Mouse (Mus musculus) heart, embryonic 11.5 days (tissue): ENCODE results near the gene Eif4a3. TPM values are rescaled to one million over a fixed set of nuclear protein-coding genes. Genes with fewer than 3 reads are reported as not detected.

Source experiments
- ATAC-seq: fragments of 200-750 bp; cut with Nextera tagmentation; replicated peaks from 2 replicates; pipeline ENCODE4 v1.8.0; 2017; ENCODE audit warnings: moderate library complexity; ENCODE audit not compliant: insufficient number of reproducible peaks, low FRiP score, low TSS enrichment
- H3K27ac ChIP-seq: fragments of 300-500 bp; sonication (generic); 2 replicates; pipeline ENCODE4 v1.5.1; 2014; ENCODE audit warnings: mild to moderate bottlenecking, low read depth, low read length
- H3K27me3 ChIP-seq: fragments of 300-500 bp; sonication (generic); 2 replicates; pipeline ENCODE4 v1.6.1; 2014; ENCODE audit warnings: mild to moderate bottlenecking, low read length, mixed read lengths; ENCODE audit not compliant: control insufficient read depth, insufficient read depth
- H3K36me3 ChIP-seq: fragments of 300-500 bp; sonication (generic); 2 replicates; pipeline ENCODE4 v1.6.1; 2014; ENCODE audit warnings: mild to moderate bottlenecking, low read length, moderate library complexity, mixed read lengths; ENCODE audit not compliant: control insufficient read depth, insufficient read depth
- H3K4me1 ChIP-seq: fragments of 300-500 bp; sonication (generic); 2 replicates; pipeline ENCODE4 v1.6.1; 2014; ENCODE audit warnings: low read length; ENCODE audit not compliant: control insufficient read depth, insufficient read depth
- H3K4me2 ChIP-seq: fragments of 300-500 bp; sonication (generic); 2 replicates; pipeline ENCODE4 v1.6.1; 2014; ENCODE audit warnings: mild to moderate bottlenecking, moderate library complexity
- H3K4me3 ChIP-seq: fragments of 300-500 bp; sonication (generic); 2 replicates; pipeline ENCODE4 v1.5.1; 2014; ENCODE audit warnings: low read depth, low read length
- H3K9ac ChIP-seq: fragments of 300-500 bp; sonication (generic); 2 replicates; pipeline ENCODE4 v1.6.1; 2014; ENCODE audit warnings: mild to moderate bottlenecking, low read depth, low read length, moderate library complexity
- H3K9me3 ChIP-seq: fragments of 300-500 bp; sonication (generic); replicated peaks from 2 replicates; pipeline ENCODE4 v1.6.1; 2016; ENCODE audit warnings: low read length; ENCODE audit not compliant: control insufficient read depth
- WGBS: fragments of 180-500 bp; shearing (Covaris S2); extraction: QIAGEN DNeasy Blood & Tissue Kit; methylation state at CpG from one replicate; pipeline ENCODE4 v1.1.7; 2014; ENCODE audit not compliant: insufficient replicate concordance; 5-methylcytosine and 5-hydroxymethylcytosine counted together
- polyA plus RNA-seq: library from polyadenylated mRNA; unstranded; fragments of >200 nt; fragmentation: Nextera tagmentation; extraction: Ambion mirVana; gene quantifications from 2 replicates; pipeline ENCODE4 v1.2.1, GENCODE M21; 2014

The Eif4a3 gene
- 313 and 316 TPM in 2 replicates for polyA plus RNA-seq

GRCm38 (mm10) chr11:119299391-119300245 lies at the start of gene Eif4a3:
Gene Eif4a3, minus strand, starts transcription at chr11:119300089.
- ATAC-seq: peak; percentile 94
- WGBS: 1% methylated on average over 73 of the region's 89 CpGs
- Histone ChIP-seq H3K27me3 (peaks cover 8% of the 10 kb centered on the region; the same call in 1 of the 2 replicates), H3K27ac (peak within 1 kb of the TSS; percentile 80), H3K9ac (peak within 1 kb of the TSS; percentile 97), H3K9me3 (no peaks in the 10 kb centered on the region), H3K4me2 (peak within 1 kb of the TSS; percentile 84), H3K4me3 (peak within 1 kb of the TSS; percentile 97), H3K36me3 (peaks cover 21% of the 10 kb centered on the region), H3K4me1 (peaks cover 9% of the 10 kb centered on the region)

DNA sequence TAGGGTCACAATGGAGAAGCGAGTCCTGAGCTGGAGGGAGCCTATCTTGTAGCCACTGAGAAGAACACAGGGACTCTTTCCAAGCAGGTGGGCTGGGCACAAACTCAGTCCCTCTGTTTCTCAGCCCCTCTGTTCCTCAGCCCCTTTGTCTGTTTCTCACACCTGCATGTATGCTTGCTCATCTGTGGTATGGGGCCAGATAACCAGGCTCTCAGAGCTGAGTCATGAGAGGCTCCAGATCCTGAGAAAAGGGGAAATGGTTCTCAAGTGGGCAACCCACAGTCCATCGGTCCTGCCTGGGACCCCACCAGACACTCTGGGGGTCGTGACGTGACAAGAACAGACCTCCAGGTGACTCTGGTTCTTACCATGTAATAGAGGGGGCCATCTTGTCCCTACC lies 47.2 kb upstream of the Eif4a3 start:
- H3K4me1 ChIP-seq: peaks cover 7% of the 10 kb centered on the region; the same call in 1 of the 2 replicates
- no peaks in the 10 kb centered on the region for H3K9me3 ChIP-seq
- no peaks in the 10 kb centered on the region for H3K27me3 ChIP-seq
- no peaks in the 10 kb centered on the region for H3K36me3 ChIP-seq
- H3K9ac ChIP-seq: no peak overlapping the region
- WGBS: 77% methylated on average over 4 of the region's 4 CpGs
- H3K4me3 ChIP-seq: no peak overlapping the region
- H3K4me2 ChIP-seq: no peak overlapping the region
- H3K27ac ChIP-seq: no peak overlapping the region
- ATAC-seq: no peak

DNA sequence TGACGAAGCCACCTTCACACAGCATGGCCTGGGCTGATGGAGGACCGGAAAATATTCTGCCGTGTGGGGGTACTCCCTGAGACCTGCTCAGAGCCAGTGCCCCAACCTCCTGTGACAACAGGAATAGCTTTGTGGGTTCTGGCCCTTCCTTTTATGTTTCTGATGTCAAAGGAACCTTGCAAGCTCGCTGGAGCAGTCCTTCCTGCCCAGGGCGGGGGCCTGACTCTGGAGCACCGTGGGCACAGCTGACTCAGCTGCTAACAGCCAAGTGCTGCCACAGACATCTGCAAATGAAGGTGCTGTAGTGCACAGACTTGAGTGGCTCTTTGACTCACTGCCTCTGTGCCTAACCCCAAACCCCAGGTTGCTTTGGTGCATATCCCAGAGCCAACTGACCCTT lies 45.0 kb upstream of the Eif4a3 start:
- no peak overlapping the region for H3K4me2 ChIP-seq
- H3K36me3 ChIP-seq: no peaks in the 10 kb centered on the region
- 63% methylated on average over 6 of the region's 6 CpGs for whole genome bisulfite sequencing
- H3K27ac ChIP-seq: no peak overlapping the region
- H3K27me3 ChIP-seq: no peaks in the 10 kb centered on the region
- no peak overlapping the region for H3K4me3 ChIP-seq
- H3K9me3 ChIP-seq: no peaks in the 10 kb centered on the region
- no peak for ATAC-seq
- H3K9ac ChIP-seq: no peak overlapping the region
- H3K4me1 ChIP-seq: peaks cover 8% of the 10 kb centered on the region; the same call in 1 of the 2 replicates

- H3K9ac ChIP-seq: no peak overlapping the region
- H3K36me3 ChIP-seq: no peaks in the 10 kb centered on the region
- no peak overlapping the region for H3K27ac ChIP-seq
- no peak overlapping the region for H3K4me3 ChIP-seq
- no peaks in the 10 kb centered on the region for H3K9me3 ChIP-seq
- ATAC-seq: no peak
- 78% methylated on average over 8 of the region's 8 CpGs for WGBS
- H3K4me1 ChIP-seq: peaks cover 8% of the 10 kb centered on the region; the same call in 1 of the 2 replicates
- H3K4me2 ChIP-seq: no peak overlapping the region
- H3K27me3 ChIP-seq: no peaks in the 10 kb centered on the region
Measured at GRCm38 (mm10) chr11:119344178-119344577, 44.3 kb upstream of the Eif4a3 start.

DNA sequence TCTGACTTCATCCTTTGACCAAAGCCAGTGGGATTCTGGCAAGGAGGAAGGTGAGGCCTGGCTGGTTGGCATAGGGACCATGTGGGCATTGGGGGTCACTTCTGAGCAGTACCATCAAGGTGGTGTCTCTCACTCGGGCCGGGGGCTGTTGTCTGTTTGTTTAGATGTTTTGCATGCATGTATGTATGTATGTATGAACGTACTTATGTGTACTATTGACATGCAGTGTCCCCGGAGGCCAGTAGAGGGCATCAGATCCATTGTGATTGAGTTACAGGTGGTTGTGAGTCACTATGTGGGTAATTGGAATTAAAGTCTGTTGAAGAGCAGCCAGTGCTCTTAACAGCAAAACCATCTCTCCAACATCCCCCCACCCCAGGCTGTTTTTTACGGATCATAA lies 39.7 kb upstream of the Eif4a3 start:
- no peak overlapping the region for H3K4me3 ChIP-seq
- no peak for ATAC-seq
- WGBS: 4% methylated on average over 5 of the region's 5 CpGs
- H3K36me3 ChIP-seq: no peaks in the 10 kb centered on the region
- H3K4me1 ChIP-seq: peaks cover 8% of the 10 kb centered on the region; the same call in 1 of the 2 replicates
- H3K27ac ChIP-seq: no peak overlapping the region
- no peak overlapping the region for H3K9ac ChIP-seq
- no peaks in the 10 kb centered on the region for H3K9me3 ChIP-seq
- no peaks in the 10 kb centered on the region for H3K27me3 ChIP-seq
- H3K4me2 ChIP-seq: no peak overlapping the region

- Histone ChIP-seq H3K4me3 (no peak overlapping the region), H3K4me1 (peaks cover 8% of the 10 kb centered on the region; the same call in 1 of the 2 replicates), H3K9me3 (no peaks in the 10 kb centered on the region), H3K27me3 (no peaks in the 10 kb centered on the region), H3K4me2 (no peak overlapping the region), H3K36me3 (no peaks in the 10 kb centered on the region), H3K27ac (no peak overlapping the region), H3K9ac (no peak overlapping the region)
- ATAC-seq: no peak
- 47% methylated on average over 5 of the region's 5 CpGs for WGBS
Measured at GRCm38 (mm10) chr11:119339179-119339578, 39.3 kb upstream of the Eif4a3 start.

DNA sequence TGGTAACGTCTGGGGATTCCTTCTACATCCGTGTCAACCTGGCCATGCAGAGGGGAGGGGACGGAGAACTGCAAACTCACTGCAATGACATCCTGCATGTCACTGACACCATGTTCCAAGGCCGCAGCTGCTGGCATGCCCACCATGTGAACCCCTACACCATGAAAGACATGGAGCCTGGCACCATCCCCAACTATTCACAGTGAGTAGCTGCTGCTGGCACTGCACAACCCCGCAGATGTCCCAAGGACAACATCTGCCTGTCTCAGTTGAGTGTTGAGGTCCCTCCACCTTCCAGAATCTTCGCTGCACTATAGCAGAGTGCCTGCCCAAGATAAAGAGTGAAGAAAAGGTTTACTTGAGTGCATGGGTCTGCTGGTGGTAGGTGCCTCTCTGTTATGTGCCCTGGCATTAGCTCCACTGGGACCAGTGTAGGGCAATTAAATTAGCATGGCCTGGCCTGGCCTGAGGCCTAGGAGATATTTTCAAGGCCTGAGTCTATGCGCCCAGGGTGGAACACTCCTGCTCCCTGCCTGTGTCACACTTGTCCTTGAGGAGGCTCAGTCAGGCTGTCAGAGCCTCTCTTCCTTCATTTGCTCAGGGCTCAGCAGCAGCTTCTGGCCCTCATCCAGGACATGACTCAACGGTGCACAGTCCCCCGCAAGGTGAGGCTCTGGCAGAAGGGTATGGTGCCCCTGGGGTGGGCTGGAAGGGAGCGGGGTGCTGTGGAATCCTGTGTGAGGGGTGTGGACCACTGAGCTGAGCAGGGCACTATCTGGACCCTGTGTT lies 38.6 kb upstream of the Eif4a3 start:
- Histone ChIP-seq H3K36me3 (no peaks in the 10 kb centered on the region), H3K4me2 (no peak overlapping the region), H3K9me3 (no peaks in the 10 kb centered on the region), H3K4me3 (no peak overlapping the region), H3K27me3 (no peaks in the 10 kb centered on the region), H3K9ac (0 out of 2 replicates have a peak overlapping the region, but pooled peaks have one; percentile 34), H3K27ac (no peak overlapping the region), H3K4me1 (peaks cover 8% of the 10 kb centered on the region; the same call in 1 of the 2 replicates)
- 0 out of 2 replicates have a peak, but pooled peaks have one; percentile 12 for ATAC-seq
- 72% methylated on average over 10 of the region's 10 CpGs for WGBS

DNA sequence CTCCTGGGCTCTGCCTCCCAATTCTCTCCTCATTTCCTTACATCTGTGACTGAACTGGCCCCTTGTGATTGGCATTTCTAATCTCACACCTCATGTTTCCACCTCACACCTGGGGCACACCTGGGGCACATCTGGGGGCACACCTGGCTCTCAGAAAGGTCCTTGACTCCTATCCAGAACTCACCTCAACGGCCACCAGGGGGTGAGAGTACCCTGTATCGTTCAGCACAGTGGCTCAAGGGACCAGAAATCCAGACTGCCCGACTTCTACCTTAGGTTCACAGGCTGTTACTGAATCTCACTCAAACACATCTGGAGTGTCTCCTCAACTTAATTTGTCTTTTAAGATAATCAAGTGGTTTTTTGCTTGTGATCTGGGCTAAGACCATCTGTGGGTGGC lies 32.1 kb upstream of the Eif4a3 start:
- WGBS: 35% methylated on average over 3 of the region's 3 CpGs
- ATAC-seq: no peak
- no peak overlapping the region for H3K27ac ChIP-seq
- no peak overlapping the region for H3K4me3 ChIP-seq
- H3K9me3 ChIP-seq: no peaks in the 10 kb centered on the region
- no peak overlapping the region for H3K4me2 ChIP-seq
- no peaks in the 10 kb centered on the region for H3K36me3 ChIP-seq
- H3K4me1 ChIP-seq: no peaks in the 10 kb centered on the region
- peaks cover 14% of the 10 kb centered on the region for H3K27me3 ChIP-seq
- no peak overlapping the region for H3K9ac ChIP-seq
